Mouse (Mus musculus) MEL (cell line): ENCODE data around the gene Cabp7. TPM values are rescaled to one million over a fixed set of nuclear protein-coding genes. Genes with fewer than 3 reads are reported as not detected.

ENCODE experiments used
- DNase-seq: peaks from one replicate; pipeline ENCODE4 v3.0.0; 2011; ENCODE audit warnings: low read depth, low spot score
- H3K27ac ChIP-seq: 2 replicates; pipeline ENCODE4 v1.5.1; 2012; ENCODE audit warnings: low read depth, mild to moderate bottlenecking, control low read depth, low read length, moderate library complexity; ENCODE audit not compliant: control insufficient read depth
- H3K27me3 ChIP-seq, 2 experiments: fragments of 150-350 bp in 1 of 2; sonication (generic) in 1 of 2; 2 replicates each; pipeline ENCODE4 v1.6.1; 2012; ENCODE audit warnings: low read length in 2 of 2, mild to moderate bottlenecking in 2 of 2, improper control_type of control experiment in 1 of 2, moderate library complexity in 1 of 2; ENCODE audit not compliant: insufficient read depth in 2 of 2, control insufficient read depth in 1 of 2
- H3K36me3 ChIP-seq, 2 experiments: 2 replicates each; pipeline ENCODE4 v1.6.1; 2012 to 2014; ENCODE audit warnings: low read length in 2 of 2, improper control_type of control experiment in 1 of 2, inconsistent platforms in 1 of 2, mild to moderate bottlenecking in 1 of 2; ENCODE audit not compliant: insufficient read depth in 2 of 2, control insufficient read depth in 1 of 2
- H3K4me1 ChIP-seq, 2 experiments: fragments of 150-350 bp in 1 of 2; sonication (generic) in 1 of 2; 2 replicates each; pipeline ENCODE4 v1.6.1; 2012; ENCODE audit warnings: low read length in 2 of 2, improper control_type of control experiment in 1 of 2, mild to moderate bottlenecking in 1 of 2; ENCODE audit not compliant: insufficient read depth in 2 of 2, control insufficient read depth in 1 of 2
- H3K4me3 ChIP-seq, 2 experiments: fragments of 150-350 bp in 1 of 2; sonication (generic) in 1 of 2; 2 replicates each; pipeline ENCODE4 v1.5.1; 2012; ENCODE audit warnings: low read depth in 2 of 2, low read length in 2 of 2, mild to moderate bottlenecking in 2 of 2, moderate library complexity in 2 of 2, control low read depth in 1 of 2, improper control_type of control experiment in 1 of 2; ENCODE audit not compliant: control insufficient read depth in 1 of 2, insufficient read depth in 1 of 2
- H3K79me2 ChIP-seq: 2 replicates; pipeline ENCODE4 v1.6.1; 2012; ENCODE audit warnings: mild to moderate bottlenecking, low read length, moderate library complexity; ENCODE audit not compliant: control insufficient read depth, poor library complexity, insufficient read depth
- H3K9ac ChIP-seq: 2 replicates; pipeline ENCODE4 v1.6.1; 2012; ENCODE audit warnings: low read depth, mild to moderate bottlenecking, control low read depth, low read length, moderate library complexity; ENCODE audit not compliant: control insufficient read depth, poor library complexity, severe bottlenecking
- H3K9me3 ChIP-seq: fragments of 150-350 bp; sonication (generic); replicated peaks from 2 replicates; pipeline ENCODE4 v1.6.1; 2012; ENCODE audit warnings: mild to moderate bottlenecking, low read length, improper control_type of control experiment, moderate library complexity; ENCODE audit not compliant: insufficient read depth
- BHLHE40 ChIP-seq: IDR thresholded peaks from 2 replicates; pipeline ENCODE4 v1.6.1; 2012; ENCODE audit warnings: low read depth, mild to moderate bottlenecking, inconsistent platforms, low read length, improper control_type of control experiment, borderline replicate concordance
- CHD1 ChIP-seq: IDR thresholded peaks from 2 replicates; pipeline ENCODE4 v1.6.1; 2012; ENCODE audit warnings: low read depth, mild to moderate bottlenecking, inconsistent platforms, low read length, improper control_type of control experiment
- CHD2 ChIP-seq: IDR thresholded peaks from 2 replicates; pipeline ENCODE4 v1.6.1; 2011; ENCODE audit warnings: low read length, improper control_type of control experiment
- EP300 ChIP-seq, 2 experiments: IDR thresholded peaks; 2 replicates each; pipeline ENCODE4 v1.6.1; 2011; ENCODE audit warnings: improper control_type of control experiment in 2 of 2, low read length in 2 of 2, low read depth in 1 of 2, mild to moderate bottlenecking in 1 of 2
- GABPA ChIP-seq: IDR thresholded peaks from 2 replicates; pipeline ENCODE4 v1.6.1; 2012; ENCODE audit warnings: low read depth, mild to moderate bottlenecking, inconsistent platforms, low read length, improper control_type of control experiment, moderate library complexity
- GATA1 ChIP-seq: IDR thresholded peaks from 2 replicates; pipeline ENCODE4 v1.6.1; 2011; ENCODE audit warnings: low read depth, low read length, improper control_type of control experiment
- JUND ChIP-seq: IDR thresholded peaks from 2 replicates; pipeline ENCODE4 v1.6.1; 2011; ENCODE audit warnings: low read depth, mild to moderate bottlenecking, improper control_type of control experiment, low read length
- MAFK ChIP-seq: IDR thresholded peaks from 2 replicates; pipeline ENCODE4 v1.6.1; 2011; ENCODE audit warnings: low read depth, mild to moderate bottlenecking, low read length, improper control_type of control experiment, borderline replicate concordance
- MAX ChIP-seq: IDR thresholded peaks from 2 replicates; pipeline ENCODE4 v1.6.1; 2011; ENCODE audit warnings: low read length, improper control_type of control experiment
- MAZ ChIP-seq: IDR thresholded peaks from 2 replicates; pipeline ENCODE4 v1.6.1; 2012; ENCODE audit warnings: low read depth, mild to moderate bottlenecking, inconsistent platforms, low read length, improper control_type of control experiment
- MYB ChIP-seq: IDR thresholded peaks from 2 replicates; pipeline ENCODE4 v1.6.1; 2011; ENCODE audit warnings: mild to moderate bottlenecking, low read depth, low read length, improper control_type of control experiment
- MYC ChIP-seq: IDR thresholded peaks from 2 replicates; pipeline ENCODE4 v1.6.1; 2011; ENCODE audit warnings: low read depth, mild to moderate bottlenecking, low read length, improper control_type of control experiment, moderate library complexity
- NELFE ChIP-seq: IDR thresholded peaks from 2 replicates; pipeline ENCODE4 v1.6.1; 2011; ENCODE audit warnings: low read depth, low read length, improper control_type of control experiment
- POLR2A ChIP-seq, 2 experiments: IDR thresholded peaks; 2 replicates each; pipeline ENCODE4 v1.6.1; 2011 to 2012; ENCODE audit warnings: low read length in 2 of 2, mild to moderate bottlenecking in 2 of 2, control low read depth in 1 of 2, improper control_type of control experiment in 1 of 2, low read depth in 1 of 2, moderate library complexity in 1 of 2; ENCODE audit not compliant: control insufficient read depth in 1 of 2, insufficient read depth in 1 of 2, poor library complexity in 1 of 2
- POLR2AphosphoS2 ChIP-seq: IDR thresholded peaks from 2 replicates; pipeline ENCODE4 v1.6.1; 2011; ENCODE audit warnings: low read length, improper control_type of control experiment
- RAD21 ChIP-seq: IDR thresholded peaks from 2 replicates; pipeline ENCODE4 v1.6.1; 2011; ENCODE audit warnings: mild to moderate bottlenecking, low read depth, low read length, improper control_type of control experiment
- RCOR1 ChIP-seq: IDR thresholded peaks from 2 replicates; pipeline ENCODE4 v1.6.1; 2012; ENCODE audit warnings: low read depth, mild to moderate bottlenecking, inconsistent platforms, low read length, improper control_type of control experiment
- SIN3A ChIP-seq: IDR thresholded peaks from 2 replicates; pipeline ENCODE4 v1.6.1; 2012; ENCODE audit warnings: low read length, improper control_type of control experiment, inconsistent platforms
- SMC3 ChIP-seq: IDR thresholded peaks from 2 replicates; pipeline ENCODE4 v1.6.1; 2011; ENCODE audit warnings: low read depth, low read length, improper control_type of control experiment
- TBP ChIP-seq: IDR thresholded peaks from 2 replicates; pipeline ENCODE4 v1.8.0; 2011; ENCODE audit warnings: low read depth, low read length, improper control_type of control experiment
- TCF12 ChIP-seq: IDR thresholded peaks from 2 replicates; pipeline ENCODE4 v1.6.1; 2014; ENCODE audit warnings: low read depth, mild to moderate bottlenecking, inconsistent platforms, low read length, improper control_type of control experiment, moderate library complexity
- UBTF ChIP-seq: IDR thresholded peaks from 2 replicates; pipeline ENCODE4 v1.6.1; 2012; ENCODE audit warnings: low read depth, mild to moderate bottlenecking, inconsistent platforms, low read length, improper control_type of control experiment, moderate library complexity, borderline replicate concordance; ENCODE audit not compliant: insufficient read depth
- USF1 ChIP-seq: IDR thresholded peaks from 2 replicates; pipeline ENCODE4 v1.6.1; 2014; ENCODE audit warnings: low read depth, mild to moderate bottlenecking, inconsistent platforms, low read length, improper control_type of control experiment, moderate library complexity
- USF2 ChIP-seq, 2 experiments: IDR thresholded peaks; 2 replicates each; pipeline ENCODE4 v1.6.1; 2011 to 2012; ENCODE audit warnings: improper control_type of control experiment in 2 of 2, low read length in 2 of 2, borderline replicate concordance in 1 of 2, inconsistent platforms in 1 of 2, low read depth in 1 of 2, mild to moderate bottlenecking in 1 of 2; ENCODE audit not compliant: insufficient read depth in 1 of 2
- ZKSCAN1 ChIP-seq: IDR thresholded peaks from 2 replicates; pipeline ENCODE4 v1.6.1; 2012; ENCODE audit warnings: low read depth, mild to moderate bottlenecking, inconsistent platforms, low read length, improper control_type of control experiment, moderate library complexity
- ZNF384 ChIP-seq: IDR thresholded peaks from 2 replicates; pipeline ENCODE4 v1.6.1; 2012; ENCODE audit warnings: low read depth, mild to moderate bottlenecking, inconsistent platforms, low read length, improper control_type of control experiment
- polyA plus RNA-seq, 2 experiments: library from polyadenylated mRNA; stranded (reverse) in 1 of 2; unstranded in 1 of 2; fragments of >175 nt in 1 of 2; fragments of >200 nt in 1 of 2; gene quantifications; 2 replicates each; pipeline versions ENCODE4 v1.2.1 to v1.2.4; 2012; ENCODE audit warnings: low replicate concordance in 2 of 2, low read depth in 1 of 2; ENCODE audit not compliant: insufficient read length in 2 of 2, insufficient read depth in 1 of 2, missing spikeins in 1 of 2
- total RNA-seq: library from RNA; depleted of rRNA; stranded (reverse); fragments of 300-350 nt; gene quantifications from 2 replicates; pipeline ENCODE4 v1.2.3, GENCODE M21; 2012

Gene Cabp7
- total and polyA plus RNA-seq, 3 experiments, result 0.23 TPM; not detected in 2

- H3K9me3 ChIP-seq, result no peaks in the 10 kb centered on the region
- no peak overlapping the region for H3K27ac ChIP-seq
- H3K4me3 ChIP-seq, result no peak overlapping the region
- H3K4me1 ChIP-seq, result no peaks in the 10 kb centered on the region
- no peak overlapping the region for H3K9ac ChIP-seq
- H3K79me2 ChIP-seq, result no peaks in the 10 kb centered on the region
- no peaks in the 10 kb centered on the region for H3K36me3 ChIP-seq
- TF ChIP-seq MAFK (no peak), CHD1 (no peak), SIN3A (no peak), MAX (no peak), GABPA (no peak), ZNF384 (no peak), ZKSCAN1 (no peak), POLR2A (IDR thresholded peaks at IDR 0.05; ENCODE audit: control insufficient read depth in 1 of 2, insufficient read depth in 1 of 2, low read depth in 1 of 2, low read length in 2 of 2, poor library complexity in 1 of 2) (no peak), JUND (no peak), TBP (no peak), USF2 (IDR thresholded peaks at IDR 0.05; ENCODE audit: borderline replicate concordance in 1 of 2, insufficient read depth in 1 of 2, low read depth in 1 of 2, low read length in 2 of 2) (no peak), TCF12 (no peak), GATA1 (no peak), MYB (no peak), EP300 (IDR thresholded peaks at IDR 0.05; ENCODE audit: low read depth in 1 of 2, low read length in 2 of 2) (no peak), BHLHE40 (no peak), USF1 (no peak), RAD21 (no peak), SMC3 (no peak), MAZ (no peak)
- DNase-seq, result no peak
- peaks cover 0 to 2% of the 10 kb centered on the region in 2 experiments; a peak in 1 of 4 replicates for H3K27me3 ChIP-seq
Observed at GRCm38 (mm10) chr11:4744691-4745090, 1.9 kb downstream of the Cabp7 start.

GRCm38 (mm10) chr11:4740785-4741184, 5.8 kb downstream of the Cabp7 start:
- Histone ChIP-seq H3K79me2 (no peaks in the 10 kb centered on the region), H3K36me3 (no peaks in the 10 kb centered on the region), H3K9ac (no peak overlapping the region), H3K27ac (no peak overlapping the region), H3K4me3 (no peak overlapping the region), H3K4me1 (no peaks in the 10 kb centered on the region), H3K27me3 (peaks cover 0 to 2% of the 10 kb centered on the region in 2 experiments; a peak in 1 of 4 replicates), H3K9me3 (no peaks in the 10 kb centered on the region)
- no peak for DNase-seq
- TF ChIP-seq CHD1 (no peak), NELFE (no peak), POLR2AphosphoS2 (no peak), RAD21 (no peak), UBTF (no peak), CHD2 (no peak), MAZ (no peak), GATA1 (no peak), RCOR1 (no peak), MAFK (no peak), USF1 (no peak), MYC (no peak), SMC3 (no peak)
